Mouse (Mus musculus): ENCODE measurements around the gene Aco2. TPM values are rescaled to one million over a fixed set of nuclear protein-coding genes. Genes with fewer than 3 reads are reported as not detected.

Aco2 gene
- polyA plus RNA-seq, 1 experiment from 2014 or later: 200 TPM

DNA sequence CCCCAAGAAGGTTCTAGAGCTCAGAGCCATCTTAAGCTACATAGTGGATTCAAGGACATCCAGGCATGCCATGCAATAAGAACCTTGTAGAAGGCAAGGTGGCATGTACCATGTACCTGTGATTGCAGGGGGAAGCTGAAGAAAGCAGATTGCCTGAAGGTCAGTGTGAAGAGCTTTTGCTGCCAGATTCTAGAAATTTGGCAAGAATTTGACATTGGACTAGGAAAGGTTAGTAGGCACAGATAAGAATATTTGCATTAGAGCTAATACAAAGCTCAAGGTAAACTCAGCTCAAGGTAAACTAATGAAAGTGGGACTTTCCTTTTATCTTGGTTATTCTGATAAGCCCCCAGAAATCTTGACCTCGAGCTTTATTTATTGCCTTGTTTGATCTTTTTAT lies 92.2 kb downstream of the Aco2 start:
- WGBS: 68% methylated on average over 1 of the region's 1 CpGs
- no peaks in the 10 kb centered on the region; the same call in 1 of the 2 replicates for H3K36me3 ChIP-seq (ENCODE audit: control insufficient read depth, insufficient read depth, low read length)
- H3K4me2 ChIP-seq (ENCODE audit: low read depth): no peak overlapping the region
- no peaks in the 10 kb centered on the region for H3K27me3 ChIP-seq (ENCODE audit: control insufficient read depth, insufficient read depth, low read length)
- no peak overlapping the region for H3K4me3 ChIP-seq (ENCODE audit: low read depth, low read length)
- H3K27ac ChIP-seq (ENCODE audit: low read depth, low read length): no peak overlapping the region
- no peaks in the 10 kb centered on the region for H3K9me3 ChIP-seq (ENCODE audit: control insufficient read depth, low read length)
- ATAC-seq (ENCODE audit: insufficient read depth, low FRiP score, low TSS enrichment): no peak
- no peak for DNase-seq (ENCODE audit: low spot score)
- no peak overlapping the region for H3K9ac ChIP-seq (ENCODE audit: low read length)
- peaks cover 2% of the 10 kb centered on the region; the same call in 1 of the 2 replicates for H3K4me1 ChIP-seq (ENCODE audit: control insufficient read depth, insufficient read depth, low read length)

Other genes starting within 250 kb of the Aco2 start
- gene L3mbtl2, start 208.4 kb upstream of the Aco2 start, polyA plus RNA-seq (2014; fragmentation: Nextera tagmentation; extraction: Ambion mirVana): 28.6 and 31.7 TPM in 2 replicates
- gene Chadl, start 175.0 kb upstream of the Aco2 start, polyA plus RNA-seq (2014; fragmentation: Nextera tagmentation; extraction: Ambion mirVana): 2.4 and 3.0 TPM in 2 replicates
- gene Zc3h7b, start 127.3 kb upstream of the Aco2 start, polyA plus RNA-seq (2014; fragmentation: Nextera tagmentation; extraction: Ambion mirVana): 48.8 TPM in 2 replicates
- 137 and 152 TPM in 2 replicates for gene Rangap1, start 126.8 kb upstream of the Aco2 start, polyA plus RNA-seq (2014; fragmentation: Nextera tagmentation; extraction: Ambion mirVana)
- 13.7 and 14.1 TPM in 2 replicates for gene Tef, start 69.9 kb upstream of the Aco2 start, polyA plus RNA-seq (2014; fragmentation: Nextera tagmentation; extraction: Ambion mirVana)
- gene Tob2, start 13.5 kb upstream of the Aco2 start, polyA plus RNA-seq (2014; fragmentation: Nextera tagmentation; extraction: Ambion mirVana): 15.8 and 15.9 TPM in 2 replicates
- gene Phf5a, start 398 bp upstream of the Aco2 start, polyA plus RNA-seq (2014; fragmentation: Nextera tagmentation; extraction: Ambion mirVana): 197 and 203 TPM in 2 replicates
- 73.9 and 83.0 TPM in 2 replicates for gene Polr3h, start 53.9 kb downstream of the Aco2 start, polyA plus RNA-seq (2014; fragmentation: Nextera tagmentation; extraction: Ambion mirVana)
- gene Csdc2, start 64.5 kb downstream of the Aco2 start, polyA plus RNA-seq (2014; fragmentation: Nextera tagmentation; extraction: Ambion mirVana): 25.7 and 27.7 TPM in 2 replicates
- 33.2 and 35.2 TPM in 2 replicates for gene Pmm1, start 88.6 kb downstream of the Aco2 start, polyA plus RNA-seq (2014; fragmentation: Nextera tagmentation; extraction: Ambion mirVana)
- not detected in 2 replicates for gene 1700029P11Rik, start 108.2 kb downstream of the Aco2 start, polyA plus RNA-seq (2014; fragmentation: Nextera tagmentation; extraction: Ambion mirVana)
- 73.2 and 73.8 TPM in 2 replicates for gene Xrcc6, start 115.5 kb downstream of the Aco2 start, polyA plus RNA-seq (2014; fragmentation: Nextera tagmentation; extraction: Ambion mirVana)
- gene Desi1, start 161.6 kb downstream of the Aco2 start, polyA plus RNA-seq (2014; fragmentation: Nextera tagmentation; extraction: Ambion mirVana): 39.8 and 45.9 TPM in 2 replicates
- gene Snu13, start 175.3 kb downstream of the Aco2 start, polyA plus RNA-seq (2014; fragmentation: Nextera tagmentation; extraction: Ambion mirVana): 283 and 301 TPM in 2 replicates
- not detected in 2 replicates for gene 4930407I10Rik, start 186.8 kb downstream of the Aco2 start, polyA plus RNA-seq (2014; fragmentation: Nextera tagmentation; extraction: Ambion mirVana)
- gene Mei1, start 197.7 kb downstream of the Aco2 start, polyA plus RNA-seq (2014; fragmentation: Nextera tagmentation; extraction: Ambion mirVana): 0.05 TPM in 1 of 2 replicates, not detected in the other